Mouse (Mus musculus) embryonic fibroblast, embryonic 13.5 days (primary cell): Measurements from ENCODE around the gene Mtfr2.

Experiments
- CTCF ChIP-seq: IDR thresholded peaks from 2 replicates; pipeline ENCODE4 v1.5.1; 2011; ENCODE audit warnings: mild to moderate bottlenecking, control low read depth, low read length, moderate library complexity, borderline replicate concordance; ENCODE audit not compliant: insufficient read depth
- POLR2A ChIP-seq: IDR thresholded peaks from 2 replicates; pipeline ENCODE4 v1.6.1; 2011; ENCODE audit warnings: low read depth, mild to moderate bottlenecking, control low read depth, low read length, moderate library complexity

DNA sequence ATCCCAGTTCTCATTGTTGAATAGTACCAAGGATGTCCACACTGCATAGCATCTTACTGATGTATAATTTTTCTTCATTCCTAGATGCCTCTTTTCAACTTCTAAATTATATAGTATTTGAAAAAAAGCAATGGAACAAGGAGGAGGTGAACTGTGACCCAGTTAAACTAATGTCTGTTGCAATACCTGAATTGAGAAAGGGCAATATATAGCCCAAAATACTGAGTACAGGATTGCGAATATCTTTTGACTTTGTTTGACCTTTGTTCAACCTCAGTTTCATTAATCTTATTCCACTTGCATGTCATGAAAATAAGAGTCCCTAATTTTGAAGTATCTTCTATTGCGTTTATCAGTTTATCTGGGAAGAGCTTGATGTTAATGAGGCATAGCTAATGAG lies 16.3 kb upstream of the Mtfr2 start:
- TF ChIP-seq CTCF, result no peak
- no peak for TF ChIP-seq POLR2A
